Mouse (Mus musculus): ENCODE measurements at regions not wholly inside any gene's neighbourhood (a gene's known extent, or its start where the extent isn't known, plus 50 kb on each side); places are given as distances from the start of the nearest gene placed in this dataset.

- Histone ChIP-seq H3K27ac (replicated peaks; ENCODE audit: insufficient read depth, low read depth, low read length) (no peak overlapping the region), H3K79me2 (ENCODE audit: control insufficient read depth, insufficient read depth, low read length) (no peaks in the 10 kb centered on the region), H3K4me1 (ENCODE audit: control insufficient read depth, insufficient read depth, low read length) (no peaks in the 10 kb centered on the region), H3K27me3 (ENCODE audit: control insufficient read depth, insufficient read depth, low read length) (no peaks in the 10 kb centered on the region), H3K9ac (ENCODE audit: low read depth, low read length) (no peak overlapping the region), H3K4me3 (ENCODE audit: insufficient read depth, low read depth, low read length) (no peak overlapping the region), H3K36me3 (ENCODE audit: control insufficient read depth, insufficient read depth, low read length) (no peaks in the 10 kb centered on the region)
- TF ChIP-seq CTCF (IDR thresholded peaks at IDR 0.05; ENCODE audit: low read depth, low read length) (no peak), POLR2A (IDR thresholded peaks at IDR 0.05; ENCODE audit: extremely low read depth, insufficient read depth, low read length) (no peak)
- DNase-seq (ENCODE audit: extremely low read depth, low read depth, low spot score) = no peak
- 56% methylated on average over 1 of the region's 1 CpGs for WGBS
Measured at GRCm38 (mm10) chr10:29594969-29595368, 59.3 kb upstream of the Rspo3 start.

- H3K9ac ChIP-seq (ENCODE audit: low read depth, low read length) = no peak overlapping the region
- no peak for DNase-seq (ENCODE audit: extremely low read depth, low read depth, low spot score)
- H3K4me3 ChIP-seq (ENCODE audit: insufficient read depth, low read depth, low read length) = no peak overlapping the region
- WGBS = 76% methylated on average over 3 of the region's 3 CpGs
- H3K36me3 ChIP-seq (ENCODE audit: control insufficient read depth, insufficient read depth, low read length) = no peaks in the 10 kb centered on the region
- H3K27ac ChIP-seq (replicated peaks; ENCODE audit: insufficient read depth, low read depth, low read length) = no peak overlapping the region
- no peak for TF ChIP-seq CTCF (IDR thresholded peaks at IDR 0.05; ENCODE audit: low read depth, low read length)
- no peak for TF ChIP-seq POLR2A (IDR thresholded peaks at IDR 0.05; ENCODE audit: extremely low read depth, insufficient read depth, low read length)
- H3K27me3 ChIP-seq (ENCODE audit: control insufficient read depth, insufficient read depth, low read length) = no peaks in the 10 kb centered on the region
- H3K79me2 ChIP-seq (ENCODE audit: control insufficient read depth, insufficient read depth, low read length) = no peaks in the 10 kb centered on the region
- no peaks in the 10 kb centered on the region for H3K4me1 ChIP-seq (ENCODE audit: control insufficient read depth, insufficient read depth, low read length)
Measured at GRCm38 (mm10) chr10:29592906-29593305, 57.2 kb upstream of the Rspo3 start.

GRCm38 (mm10) chr10:29590187-29590586 lies 54.5 kb upstream of the Rspo3 start:
- H3K4me3 ChIP-seq (ENCODE audit: insufficient read depth, low read depth, low read length) = no peak overlapping the region
- no peaks in the 10 kb centered on the region for H3K79me2 ChIP-seq (ENCODE audit: control insufficient read depth, insufficient read depth, low read length)
- no peaks in the 10 kb centered on the region for H3K4me1 ChIP-seq (ENCODE audit: control insufficient read depth, insufficient read depth, low read length)
- no peaks in the 10 kb centered on the region for H3K27me3 ChIP-seq (ENCODE audit: control insufficient read depth, insufficient read depth, low read length)
- H3K9ac ChIP-seq (ENCODE audit: low read depth, low read length) = no peak overlapping the region
- no peaks in the 10 kb centered on the region for H3K36me3 ChIP-seq (ENCODE audit: control insufficient read depth, insufficient read depth, low read length)
- no peak overlapping the region for H3K27ac ChIP-seq (replicated peaks; ENCODE audit: insufficient read depth, low read depth, low read length)
- no peak for DNase-seq (ENCODE audit: extremely low read depth, low read depth, low spot score)
- TF ChIP-seq POLR2A (IDR thresholded peaks at IDR 0.05; ENCODE audit: extremely low read depth, insufficient read depth, low read length) = no peak
- TF ChIP-seq CTCF (IDR thresholded peaks at IDR 0.05; ENCODE audit: low read depth, low read length) = no peak

GRCm38 (mm10) chr10:29589739-29590138 lies 54.1 kb upstream of the Rspo3 start:
- Histone ChIP-seq H3K4me3 (ENCODE audit: insufficient read depth, low read depth, low read length) (no peak overlapping the region), H3K36me3 (ENCODE audit: control insufficient read depth, insufficient read depth, low read length) (no peaks in the 10 kb centered on the region), H3K9ac (ENCODE audit: low read depth, low read length) (no peak overlapping the region), H3K79me2 (ENCODE audit: control insufficient read depth, insufficient read depth, low read length) (no peaks in the 10 kb centered on the region), H3K27ac (replicated peaks; ENCODE audit: insufficient read depth, low read depth, low read length) (no peak overlapping the region), H3K4me1 (ENCODE audit: control insufficient read depth, insufficient read depth, low read length) (no peaks in the 10 kb centered on the region), H3K27me3 (ENCODE audit: control insufficient read depth, insufficient read depth, low read length) (no peaks in the 10 kb centered on the region)
- TF ChIP-seq POLR2A (IDR thresholded peaks at IDR 0.05; ENCODE audit: extremely low read depth, insufficient read depth, low read length) (no peak), CTCF (IDR thresholded peaks at IDR 0.05; ENCODE audit: low read depth, low read length) (no peak)
- DNase-seq (ENCODE audit: extremely low read depth, low read depth, low spot score) = no peak

All from liver, adult 2 months (tissue).